Mouse (Mus musculus) intestine, postnatal 0 days (tissue): ENCODE measurements at regions not wholly inside any gene's neighbourhood (a gene's known extent, or its start where the extent isn't known, plus 50 kb on each side); places are given as distances from the start of the nearest gene placed in this dataset.

ENCODE experiments used
- ATAC-seq: fragments of 200-750 bp; cut with Nextera tagmentation; 2 replicates; pipeline ENCODE4 v1.8.0; 2017; ENCODE audit warnings: mild to moderate bottlenecking, moderate TSS enrichment, moderate library complexity
- H3K27ac ChIP-seq: fragments of 300-500 bp; sonication (generic); 2 replicates; pipeline ENCODE4 v1.5.1; 2014; ENCODE audit warnings: mild to moderate bottlenecking, low read depth, low read length, moderate library complexity
- H3K27me3 ChIP-seq: fragments of 300-500 bp; sonication (generic); replicated peaks from 2 replicates; pipeline ENCODE4 v1.6.1; 2014; ENCODE audit warnings: low read length, mixed read lengths; ENCODE audit not compliant: control insufficient read depth, insufficient read depth
- H3K36me3 ChIP-seq: fragments of 300-500 bp; sonication (generic); 2 replicates; pipeline ENCODE4 v1.6.1; 2014; ENCODE audit warnings: mild to moderate bottlenecking, moderate library complexity; ENCODE audit not compliant: control insufficient read depth, insufficient read depth
- H3K4me1 ChIP-seq: fragments of 300-500 bp; sonication (generic); replicated peaks from 2 replicates; pipeline ENCODE4 v1.6.1; 2014; ENCODE audit warnings: antibody characterized with exemption, low read length, mixed read lengths; ENCODE audit not compliant: control insufficient read depth, insufficient read depth
- H3K4me2 ChIP-seq: fragments of 300-500 bp; sonication (generic); replicated peaks from 2 replicates; pipeline ENCODE4 v1.6.1; 2014; ENCODE audit warnings: low read depth, mild to moderate bottlenecking, moderate library complexity
- H3K4me3 ChIP-seq: fragments of 300-500 bp; sonication (generic); 2 replicates; pipeline ENCODE4 v1.5.1; 2014; ENCODE audit warnings: low read depth, low read length
- H3K9ac ChIP-seq: fragments of 300-500 bp; sonication (generic); 2 replicates; pipeline ENCODE4 v1.6.1; 2014; ENCODE audit warnings: mild to moderate bottlenecking, low read depth, low read length
- H3K9me3 ChIP-seq: fragments of 300-500 bp; sonication (generic); 2 replicates; pipeline ENCODE4 v1.6.1; 2016; ENCODE audit warnings: mixed run types; ENCODE audit not compliant: control insufficient read depth
- CTCF ChIP-seq: sonication (generic); IDR thresholded peaks from 2 replicates; pipeline ENCODE4 v1.5.1; 2016; ENCODE audit warnings: low read depth, mild to moderate bottlenecking, control low read depth, antibody characterized with exemption, moderate library complexity
- WGBS: fragments of 180-500 bp; shearing (Covaris S2); extraction: QIAGEN DNeasy Blood & Tissue Kit; methylation state at CpG from one replicate; pipeline ENCODE4 v1.1.7; 2014; 5-methylcytosine and 5-hydroxymethylcytosine counted together

DNA sequence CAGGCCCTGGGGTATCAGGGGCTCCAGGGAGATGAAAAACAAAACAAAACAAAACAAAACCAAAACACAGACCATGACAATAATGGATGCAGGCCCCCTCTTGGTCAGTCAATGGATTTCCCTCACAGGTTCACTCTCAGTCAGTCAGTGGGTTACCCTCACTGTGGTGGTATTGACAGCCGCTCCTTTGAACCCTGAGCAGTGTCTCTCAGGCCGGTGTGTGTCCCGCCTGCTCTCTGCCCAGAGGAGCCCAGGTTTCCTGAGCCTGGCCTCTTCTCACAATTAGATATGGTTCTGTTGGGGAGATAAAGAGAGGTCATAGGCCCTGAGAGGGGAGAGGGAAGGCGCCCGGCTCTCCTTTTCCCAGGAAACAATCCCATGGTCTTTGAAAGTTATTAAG is 87.8 kb upstream of the Parp11 start:
- Histone ChIP-seq H3K9ac (no peak overlapping the region), H3K4me1 (no peaks in the 10 kb centered on the region), H3K27ac (no peak overlapping the region), H3K4me2 (no peak overlapping the region), H3K36me3 (no peaks in the 10 kb centered on the region), H3K9me3 (no peaks in the 10 kb centered on the region), H3K4me3 (no peak overlapping the region), H3K27me3 (no peaks in the 10 kb centered on the region)
- 23% methylated on average over 5 of the region's 5 CpGs for WGBS
- TF ChIP-seq CTCF: no peak
- no peak for ATAC-seq

DNA sequence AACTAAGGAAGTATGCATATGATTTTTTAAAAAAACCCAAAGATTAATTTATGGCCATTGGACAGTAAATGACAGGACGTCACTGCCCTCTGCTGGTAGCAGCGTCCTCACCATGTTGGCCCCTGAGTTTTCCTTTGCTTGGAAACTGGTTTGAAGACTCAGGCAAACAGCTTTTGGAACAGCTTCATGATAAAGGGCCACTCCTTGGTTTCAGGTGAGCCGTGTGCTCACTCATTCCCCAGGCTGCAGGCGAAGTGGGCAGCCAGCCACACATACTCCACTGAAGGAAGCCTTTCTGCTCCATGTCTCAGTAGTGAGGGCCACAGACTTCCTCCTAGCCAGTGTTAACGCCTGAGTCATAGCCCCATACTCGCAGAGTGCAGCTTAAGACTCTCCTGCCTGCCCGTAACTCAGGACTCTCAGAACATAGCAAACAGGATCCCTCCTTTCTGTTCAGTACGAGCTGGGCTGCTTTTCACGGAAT is 87.2 kb upstream of the Parp11 start:
- peak; percentile 52 for ATAC-seq
- H3K9ac ChIP-seq: no peak overlapping the region

DNA sequence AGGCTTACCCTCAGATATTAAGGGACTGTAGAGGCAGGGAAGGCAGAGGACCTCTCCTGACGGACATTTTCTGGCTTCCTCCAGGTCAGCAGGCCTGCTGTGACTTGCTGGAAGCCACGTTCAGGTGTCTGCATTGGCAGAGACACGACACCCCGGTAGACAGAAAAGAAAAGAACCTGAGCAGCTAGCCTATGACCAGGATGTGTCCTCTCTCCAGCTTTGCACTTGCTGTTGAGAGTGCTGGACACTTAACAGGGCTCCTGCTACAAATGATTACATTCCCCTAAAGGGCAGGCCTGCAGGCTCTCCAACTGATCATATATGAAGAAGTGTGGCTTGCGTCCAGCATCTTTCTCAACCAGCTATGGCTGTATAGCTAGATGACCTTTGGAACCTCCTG is 84.5 kb upstream of the Parp11 start:
- ATAC-seq: peak; percentile 31; the same call in 1 of the 2 replicates
- WGBS: 85% methylated on average over 5 of the region's 5 CpGs
- Histone ChIP-seq H3K4me1 (no peaks in the 10 kb centered on the region), H3K27ac (no peak overlapping the region), H3K4me2 (no peak overlapping the region), H3K9me3 (no peaks in the 10 kb centered on the region), H3K9ac (no peak overlapping the region), H3K4me3 (no peak overlapping the region), H3K27me3 (no peaks in the 10 kb centered on the region), H3K36me3 (no peaks in the 10 kb centered on the region)
- TF ChIP-seq CTCF: no peak

More for the DNA sequence above, 87.2 kb upstream of the Parp11 start:
- H3K4me1 ChIP-seq: no peaks in the 10 kb centered on the region
- no peak overlapping the region for H3K4me2 ChIP-seq
- no peak overlapping the region for H3K27ac ChIP-seq
- WGBS: 20% methylated on average over 9 of the region's 9 CpGs
- no peak overlapping the region for H3K4me3 ChIP-seq
- no peaks in the 10 kb centered on the region for H3K9me3 ChIP-seq
- no peaks in the 10 kb centered on the region for H3K27me3 ChIP-seq
- peak; percentile 91 for TF ChIP-seq CTCF
- no peaks in the 10 kb centered on the region for H3K36me3 ChIP-seq

DNA sequence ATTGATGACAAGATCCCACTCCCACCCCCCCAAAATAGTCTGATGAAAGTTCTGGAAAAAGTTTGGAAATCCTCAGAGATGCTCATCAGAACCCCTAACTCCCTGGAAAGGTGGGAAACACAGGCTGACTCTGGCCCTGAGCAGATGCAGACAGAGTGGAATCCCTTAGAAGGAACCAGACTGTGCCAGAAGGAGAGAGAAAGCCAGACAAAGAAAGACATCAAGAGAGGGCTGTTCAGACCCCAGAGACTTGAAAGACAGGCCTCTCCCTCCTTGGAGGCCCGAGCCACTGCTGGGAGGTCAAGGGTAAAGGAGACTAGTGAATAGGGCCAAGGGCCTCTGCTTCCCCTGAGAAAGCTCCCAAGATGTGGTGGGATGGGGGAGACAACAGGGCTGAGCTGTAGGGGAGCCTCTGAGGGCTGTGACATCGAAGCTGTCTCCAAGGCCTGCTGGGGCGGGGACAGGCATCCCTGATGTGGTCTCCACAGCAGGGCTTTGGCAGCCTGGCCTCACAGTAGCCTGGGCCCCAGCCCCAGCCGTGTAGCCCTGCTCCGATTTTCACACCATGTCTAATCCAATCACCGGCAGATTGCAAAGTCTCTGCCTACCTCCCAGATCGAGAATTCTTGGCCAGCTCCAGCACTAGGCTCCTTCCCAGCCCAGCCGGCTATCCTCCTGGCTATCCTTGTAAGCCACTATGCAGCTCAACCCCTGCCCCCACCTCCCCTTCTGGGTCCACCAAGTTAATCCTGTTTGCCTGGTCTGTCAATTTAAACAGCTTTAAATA is 83.5 kb upstream of the Parp11 start:
- ATAC-seq: no peak
- no peaks in the 10 kb centered on the region for H3K4me1 ChIP-seq
- H3K9ac ChIP-seq: no peak overlapping the region
- no peaks in the 10 kb centered on the region for H3K9me3 ChIP-seq
- no peak overlapping the region for H3K4me2 ChIP-seq
- WGBS: 48% methylated on average over 8 of the region's 8 CpGs
- TF ChIP-seq CTCF: no peak
- H3K27me3 ChIP-seq: no peaks in the 10 kb centered on the region
- H3K36me3 ChIP-seq: no peaks in the 10 kb centered on the region
- H3K27ac ChIP-seq: no peak overlapping the region
- no peak overlapping the region for H3K4me3 ChIP-seq

DNA sequence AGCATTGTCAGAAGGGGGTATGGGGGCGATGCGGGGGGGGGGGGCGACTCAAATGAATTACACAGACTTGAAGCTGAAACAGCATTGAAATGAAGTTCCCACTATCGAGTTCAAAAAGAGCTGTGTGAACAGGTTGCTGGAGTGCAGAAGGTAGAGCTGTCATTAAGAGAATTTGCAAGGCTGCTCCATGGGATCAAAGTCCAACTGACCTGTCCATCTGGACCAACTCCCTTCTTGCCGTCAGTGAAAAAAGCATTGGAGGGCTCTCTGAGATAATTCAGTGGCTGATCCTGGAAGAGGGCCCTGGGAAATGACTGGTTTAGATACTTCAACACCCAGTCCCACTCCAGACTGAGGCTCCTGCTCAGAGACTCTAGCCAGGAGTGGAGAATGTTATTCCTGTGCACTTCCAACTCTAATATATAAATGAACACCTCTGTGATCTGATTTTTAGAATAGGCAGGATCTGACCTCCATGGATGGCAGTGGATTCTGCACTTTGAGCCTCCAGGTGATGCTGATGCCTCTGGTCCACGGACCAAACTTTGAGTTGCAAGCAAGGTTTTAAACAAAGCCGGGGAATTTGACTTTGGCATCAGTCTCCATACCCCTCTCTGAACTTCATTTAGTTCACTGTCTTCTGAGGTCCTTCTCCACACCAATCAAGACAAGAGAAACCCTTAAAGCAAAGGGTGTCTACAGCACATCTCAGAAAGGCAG is 82.6 kb upstream of the Parp11 start:
- Histone ChIP-seq H3K4me3 (no peak overlapping the region), H3K36me3 (no peaks in the 10 kb centered on the region), H3K27ac (no peak overlapping the region), H3K27me3 (no peaks in the 10 kb centered on the region), H3K9me3 (no peaks in the 10 kb centered on the region), H3K9ac (no peak overlapping the region), H3K4me1 (no peaks in the 10 kb centered on the region), H3K4me2 (no peak overlapping the region)
- no peak for TF ChIP-seq CTCF
- WGBS: 32% methylated on average over 7 of the region's 7 CpGs
- ATAC-seq: no peak

DNA sequence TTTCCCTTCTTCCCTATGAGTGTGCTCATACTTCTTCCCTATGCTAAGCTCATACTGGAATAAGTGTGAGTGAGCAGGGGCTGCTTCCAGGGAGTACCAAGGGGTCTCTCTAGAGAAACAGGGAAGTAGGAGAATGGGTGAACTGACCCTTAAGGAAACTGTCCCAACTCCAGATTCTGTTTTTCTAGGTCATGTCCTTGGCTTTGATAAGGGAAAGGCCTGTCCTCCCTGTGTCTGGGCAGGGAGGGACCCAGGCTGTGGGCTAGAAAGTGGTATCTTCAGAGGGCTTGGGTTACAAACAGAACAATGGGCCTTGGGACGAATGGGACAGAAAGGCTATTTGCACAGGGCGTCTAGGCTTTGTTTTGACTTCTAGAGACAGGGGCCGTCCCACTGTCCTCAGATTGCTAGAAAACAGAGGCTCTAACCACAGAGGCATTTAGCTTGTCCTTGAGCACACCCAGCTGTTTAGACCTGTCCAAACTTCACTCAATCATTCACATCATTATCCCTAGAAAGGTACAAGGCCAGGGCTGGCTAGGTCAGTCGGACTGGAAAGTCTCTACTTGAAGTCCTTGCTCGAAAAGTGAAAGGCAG is 82.0 kb upstream of the Parp11 start:
- no peak overlapping the region for H3K9ac ChIP-seq
- H3K4me2 ChIP-seq: no peak overlapping the region
- no peak overlapping the region for H3K4me3 ChIP-seq
- 58% methylated on average over 5 of the region's 5 CpGs for WGBS
- H3K27me3 ChIP-seq: no peaks in the 10 kb centered on the region
- H3K27ac ChIP-seq: no peak overlapping the region
- ATAC-seq: no peak
- TF ChIP-seq CTCF: no peak
- no peaks in the 10 kb centered on the region for H3K36me3 ChIP-seq
- no peaks in the 10 kb centered on the region for H3K9me3 ChIP-seq
- H3K4me1 ChIP-seq: no peaks in the 10 kb centered on the region
